ENCODE assay signal across 9 mouse cellular contexts in genomic region chr2:92400682-92401081, GRCm38 (mm10). TPM values are rescaled to one million over a fixed set of nuclear protein-coding genes. Genes with fewer than 3 reads are reported as not detected.
DNase-seq lines count a peak whose midpoint lies in the region; ATAC-seq and TF ChIP-seq lines count a peak whose summit lies in the region.
"Had no signal": no experiment of that assay in that cellular context is flagged by ENCODE, and none has a peak within 500 bp of the region (broad histone marks: within the 10 kb centered on the region; RNA-seq: fewer than 3 reads in every experiment).

No protein-coding gene starts in this region.

- no peak for TF ChIP-seq EP300 in lung, postnatal 0 days (IDR thresholded peaks at IDR 0.05)

- H3K9me3 ChIP-seq in lung, postnatal 0 days (ENCODE audit: low read length), result no peaks in the 10 kb centered on the region
- no peaks in the 10 kb centered on the region for H3K9me3 ChIP-seq in limb, embryonic 11.5 days (ENCODE audit: control insufficient read depth, low read length)
- H3K9me3 ChIP-seq in stomach, embryonic 14.5 days (ENCODE audit: control insufficient read depth, low read depth, low read length), result no peaks in the 10 kb centered on the region

- no peaks in the 10 kb centered on the region; the same call in 1 of the 2 replicates for H3K4me1 ChIP-seq in lung, postnatal 0 days (ENCODE audit: insufficient read depth, low read depth, low read length)
- peaks cover 7% of the 10 kb centered on the region for H3K4me1 ChIP-seq in limb, embryonic 11.5 days (ENCODE audit: control insufficient read depth, insufficient read depth, low read length)
- H3K4me1 ChIP-seq in stomach, embryonic 14.5 days (ENCODE audit: control insufficient read depth, insufficient read depth, low read length), result no peaks in the 10 kb centered on the region

- H3K36me3 ChIP-seq in lung, postnatal 0 days (ENCODE audit: insufficient read depth, low read length), result peaks cover 17% of the 10 kb centered on the region
- peaks cover 7% of the 10 kb centered on the region; the same call in 1 of the 2 replicates for H3K36me3 ChIP-seq in limb, embryonic 11.5 days (ENCODE audit: control insufficient read depth, insufficient read depth, low read length)
- peaks cover 8% of the 10 kb centered on the region for H3K36me3 ChIP-seq in stomach, embryonic 14.5 days (ENCODE audit: control insufficient read depth, insufficient read depth, low read length)

- peak overlapping the region; percentile 46 for H3K4me3 ChIP-seq in lung, postnatal 0 days (ENCODE audit: low read depth, low read length)
- H3K4me3 ChIP-seq in limb, embryonic 11.5 days (ENCODE audit: low read depth, low read length), result peak overlapping the region; percentile 52
- peak overlapping the region; percentile 50 for H3K4me3 ChIP-seq in stomach, embryonic 14.5 days (ENCODE audit: low read depth, low read length)

- peak overlapping the region; percentile 20; the same call in 1 of the 2 replicates for H3K9ac ChIP-seq in lung, postnatal 0 days (replicated peaks; ENCODE audit: low read depth)
- peak overlapping the region; percentile 52; the same call in 1 of the 2 replicates for H3K9ac ChIP-seq in limb, embryonic 11.5 days (ENCODE audit: low read length)
- H3K9ac ChIP-seq in stomach, embryonic 14.5 days (replicated peaks; ENCODE audit: low read depth, low read length), result peak overlapping the region; percentile 36; the same call in 1 of the 2 replicates

- 4% methylated on average over 12 of the region's 22 CpGs for WGBS in lung, postnatal 0 days
- 4% methylated on average over 20 of the region's 22 CpGs for WGBS in limb, embryonic 11.5 days
- 5% methylated on average over 19 of the region's 22 CpGs for WGBS in stomach, embryonic 14.5 days

- DNase-seq in cerebellum, adult 11-12 months, result peak; percentile 72
- no peak for DNase-seq in cerebellum, postnatal 4 days (ENCODE audit: low spot score in 2 of 2)
- DNase-seq in lung, postnatal 0 days (ENCODE audit: low spot score), result no peak
- no peak for DNase-seq in lung, postnatal 36 days
- DNase-seq in limb, embryonic 11.5 days (ENCODE audit: low spot score), result no peak
- no peak for DNase-seq in layer of hippocampus, adult 9-10 months (ENCODE audit: low spot score)
- DNase-seq in urinary bladder, postnatal 14 days (ENCODE audit: low spot score), result no peak

- no peak overlapping the region for H3K27ac ChIP-seq in lung, postnatal 0 days (ENCODE audit: low read length)
- no peak overlapping the region for H3K27ac ChIP-seq in limb, embryonic 11.5 days (replicated peaks; ENCODE audit: low read depth, low read length)
- H3K27ac ChIP-seq in stomach, embryonic 14.5 days (ENCODE audit: low read length), result no peak overlapping the region
- H3K27ac ChIP-seq: macrophage had no signal

- ATAC-seq in lung, postnatal 0 days, result no peak
- ATAC-seq in limb, embryonic 11.5 days (ENCODE audit: insufficient number of reproducible peaks, low FRiP score, low TSS enrichment, low read depth), result no peak
- peak; percentile 3; the same call in 1 of the 2 replicates for ATAC-seq in stomach, embryonic 14.5 days (ENCODE audit: insufficient number of reproducible peaks, insufficient read depth, low FRiP score, low read depth)

- TF ChIP-seq CTCF in lung, postnatal 0 days (IDR thresholded peaks at IDR 0.05), result no peak

- peak overlapping the region; percentile 85 for H3K4me2 ChIP-seq in lung, postnatal 0 days (replicated peaks; ENCODE audit: low read depth, low read length)
- peak overlapping the region; percentile 92 for H3K4me2 ChIP-seq in limb, embryonic 11.5 days (ENCODE audit: low read depth, severe bottlenecking)
- H3K4me2 ChIP-seq in stomach, embryonic 14.5 days (replicated peaks; ENCODE audit: low read depth, low read length), result peak overlapping the region; percentile 85

- H3K27me3 ChIP-seq in lung, postnatal 0 days (replicated peaks; ENCODE audit: insufficient read depth, low read length), result peaks cover 7% of the 10 kb centered on the region; the same call in 1 of the 2 replicates
- 0 out of 2 replicates have a peak, but pooled peaks cover 6% of the 10 kb centered on the region for H3K27me3 ChIP-seq in limb, embryonic 11.5 days (ENCODE audit: control insufficient read depth, insufficient read depth, low read length)
- H3K27me3 ChIP-seq in stomach, embryonic 14.5 days (ENCODE audit: control insufficient read depth, insufficient read depth, low read length), result no peaks in the 10 kb centered on the region

RNA-seq across cellular contexts. Expression of gene Mapk8ip1, which starts 0.4 kb away (rescaled TPM):
- 7.8 and 9.7 TPM in 2 replicates for polyA plus RNA-seq in lung, postnatal 0 days (2015; fragmentation: Nextera tagmentation; extraction: Ambion mirVana)
- polyA plus RNA-seq in limb, embryonic 11.5 days (2014; fragmentation: Nextera tagmentation; extraction: Ambion mirVana), result 15.1 and 19.9 TPM in 2 replicates
- 11.3 and 12.7 TPM in 2 replicates for polyA plus RNA-seq in stomach, embryonic 14.5 days (2014; fragmentation: Nextera tagmentation; extraction: Ambion mirVana)

RNA-seq across cellular contexts. Expression of gene 1700029I15Rik, which starts 18.3 kb away (rescaled TPM):
- polyA plus RNA-seq in lung, postnatal 0 days (2015; fragmentation: Nextera tagmentation; extraction: Ambion mirVana), result 2.3 TPM in 2 replicates
- polyA plus RNA-seq in limb, embryonic 11.5 days (2014; fragmentation: Nextera tagmentation; extraction: Ambion mirVana), result 1.2 and 1.9 TPM in 2 replicates
- 1.4 and 2.6 TPM in 2 replicates for polyA plus RNA-seq in stomach, embryonic 14.5 days (2014; fragmentation: Nextera tagmentation; extraction: Ambion mirVana)

RNA-seq across cellular contexts. Expression of gene Large2, which starts 26.0 kb away (rescaled TPM):
- polyA plus RNA-seq in lung, postnatal 0 days (2015; fragmentation: Nextera tagmentation; extraction: Ambion mirVana), result 17.1 and 18.7 TPM in 2 replicates
- polyA plus RNA-seq in limb, embryonic 11.5 days (2014; fragmentation: Nextera tagmentation; extraction: Ambion mirVana), result 11.8 and 13.2 TPM in 2 replicates
- polyA plus RNA-seq in stomach, embryonic 14.5 days (2014; fragmentation: Nextera tagmentation; extraction: Ambion mirVana), result 14.8 and 14.9 TPM in 2 replicates
- polyA plus RNA-seq: macrophage had no signal

RNA-seq across cellular contexts. Expression of gene Pex16, which starts 26.2 kb away (rescaled TPM):
- polyA plus RNA-seq in lung, postnatal 0 days (2015; fragmentation: Nextera tagmentation; extraction: Ambion mirVana), result 28.3 and 30.8 TPM in 2 replicates
- 14.2 and 15.1 TPM in 2 replicates for polyA plus RNA-seq in limb, embryonic 11.5 days (2014; fragmentation: Nextera tagmentation; extraction: Ambion mirVana)
- polyA plus RNA-seq in stomach, embryonic 14.5 days (2014; fragmentation: Nextera tagmentation; extraction: Ambion mirVana), result 20.0 and 23.2 TPM in 2 replicates

RNA-seq across cellular contexts. Expression of gene Cry2, which starts 33.2 kb away (rescaled TPM):
- 36.3 and 36.6 TPM in 2 replicates for polyA plus RNA-seq in lung, postnatal 0 days (2015; fragmentation: Nextera tagmentation; extraction: Ambion mirVana)
- polyA plus RNA-seq in limb, embryonic 11.5 days (2014; fragmentation: Nextera tagmentation; extraction: Ambion mirVana), result 18.0 and 18.1 TPM in 2 replicates
- 24.2 and 25.7 TPM in 2 replicates for polyA plus RNA-seq in stomach, embryonic 14.5 days (2014; fragmentation: Nextera tagmentation; extraction: Ambion mirVana)
